Mouse (Mus musculus) right cerebral cortex, postnatal 25 days (tissue): Measurements from ENCODE around the gene Fgfr2.

Experiments
- DNase-seq: peaks from one replicate; pipeline ENCODE4 v3.0.0; 2022

Gene Fgfr2

GRCm38 (mm10) chr7:132767999-132768370, 355.2 kb downstream of the Fgfr2 start:
- DNase-seq, result no peak

- no peak for DNase-seq
Observed at GRCm38 (mm10) chr7:132767233-132767998, 355.7 kb downstream of the Fgfr2 start.

- DNase-seq, result no peak
Observed at GRCm38 (mm10) chr7:132766235-132766871, 356.8 kb downstream of the Fgfr2 start.

DNA sequence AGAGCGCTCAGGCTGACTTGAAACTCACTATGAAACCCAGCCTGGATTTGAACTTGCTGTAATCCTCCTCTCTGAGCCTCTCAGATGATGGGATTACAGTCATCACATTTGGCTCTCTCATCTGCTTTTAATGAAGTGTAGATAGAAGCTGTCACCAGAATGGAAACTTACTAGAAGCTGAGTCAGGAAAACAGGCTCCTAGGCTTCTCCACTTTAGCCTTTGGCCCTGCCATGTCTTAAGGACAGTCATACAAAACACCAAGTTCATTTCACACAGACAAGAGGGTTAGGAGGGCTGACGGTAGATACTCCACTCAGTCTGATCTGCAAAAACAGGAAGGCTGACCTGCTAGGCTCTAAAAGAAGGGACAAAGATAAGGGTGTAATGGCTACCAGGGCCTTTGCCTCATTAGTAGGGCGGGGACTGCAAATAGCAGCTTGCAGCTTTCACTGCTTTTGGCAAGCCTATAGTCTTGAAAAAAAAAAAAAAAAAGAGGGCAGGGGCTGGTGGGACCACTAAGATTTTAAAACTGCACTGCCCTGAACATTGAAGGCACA, 357.4 kb downstream of the Fgfr2 start:
- no peak for DNase-seq

GRCm38 (mm10) chr7:132764896-132765491, 358.2 kb downstream of the Fgfr2 start:
- no peak for DNase-seq

DNA sequence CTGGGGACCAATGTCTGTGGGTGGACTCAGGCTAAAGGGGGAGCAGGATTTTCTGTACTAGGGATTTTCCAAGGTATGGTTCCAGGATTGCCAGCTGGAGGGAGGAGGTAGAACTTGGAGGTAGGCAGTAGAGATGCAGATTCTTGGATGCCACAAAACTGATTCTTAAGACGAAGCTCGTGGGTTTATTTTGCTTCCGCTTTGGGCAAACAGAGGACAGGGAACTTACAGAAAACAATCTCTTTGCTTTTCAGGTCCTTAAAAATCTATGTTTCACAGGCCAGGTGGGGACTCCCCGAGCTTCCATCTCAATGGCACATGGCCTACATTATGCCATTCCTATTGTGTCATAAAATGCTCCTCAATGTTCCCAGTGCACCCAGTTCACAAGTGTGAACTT, 358.8 kb downstream of the Fgfr2 start:
- no peak for DNase-seq

DNA sequence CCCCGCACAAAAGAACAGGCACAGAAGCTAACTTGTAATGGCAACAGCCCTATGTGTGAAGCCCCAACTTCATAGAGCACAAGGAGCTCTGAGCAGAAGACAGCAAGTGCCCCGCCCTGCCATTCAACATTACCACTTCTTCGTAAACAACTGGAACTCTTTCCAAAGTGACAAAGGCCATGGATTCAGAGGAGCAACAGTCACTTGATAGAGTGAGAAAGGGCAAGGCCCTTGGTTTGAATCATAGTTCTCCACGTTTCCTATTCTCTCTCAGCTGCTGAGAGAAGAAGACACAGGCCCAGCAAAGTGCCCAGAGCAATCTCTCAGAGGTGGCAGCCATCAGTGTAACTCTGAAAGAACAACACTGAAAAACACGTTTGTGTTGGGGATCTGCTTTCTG, 359.2 kb downstream of the Fgfr2 start:
- DNase-seq, result no peak

- peak; percentile 48 for DNase-seq
Observed at GRCm38 (mm10) chr7:132763351-132763750, 359.8 kb downstream of the Fgfr2 start.

GRCm38 (mm10) chr7:132761409-132761808, 361.7 kb downstream of the Fgfr2 start:
- no peak for DNase-seq

DNA sequence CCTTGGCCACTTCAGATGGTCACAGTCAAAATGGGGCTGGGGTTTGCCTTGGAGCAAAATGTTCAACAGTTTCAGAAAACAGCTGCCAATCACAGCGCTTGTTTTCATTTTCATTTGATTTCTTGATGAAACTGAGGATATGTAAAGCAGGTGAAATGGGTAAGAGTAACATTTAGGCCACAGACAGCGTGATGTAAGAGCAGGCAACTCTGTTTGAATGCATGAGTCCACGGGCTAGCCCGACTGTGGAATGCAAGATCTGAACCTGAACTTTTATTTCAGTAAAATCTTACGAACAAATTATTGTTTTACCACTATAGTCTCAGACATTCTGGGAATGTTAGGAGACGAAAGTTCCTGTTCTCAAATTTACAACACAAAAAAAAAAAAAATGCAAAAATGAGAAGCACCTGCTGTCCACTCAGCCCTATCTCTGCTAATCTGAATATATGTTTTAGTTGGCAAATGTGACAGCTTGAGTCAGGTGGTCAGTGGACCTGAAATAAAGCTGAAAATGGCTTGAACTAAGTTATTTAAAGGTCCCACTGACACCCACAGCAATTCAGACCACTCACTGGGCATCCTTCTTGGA, 362.5 kb downstream of the Fgfr2 start:
- no peak for DNase-seq

GRCm38 (mm10) chr7:132759926-132760325, 363.2 kb downstream of the Fgfr2 start:
- DNase-seq, result no peak

DNA sequence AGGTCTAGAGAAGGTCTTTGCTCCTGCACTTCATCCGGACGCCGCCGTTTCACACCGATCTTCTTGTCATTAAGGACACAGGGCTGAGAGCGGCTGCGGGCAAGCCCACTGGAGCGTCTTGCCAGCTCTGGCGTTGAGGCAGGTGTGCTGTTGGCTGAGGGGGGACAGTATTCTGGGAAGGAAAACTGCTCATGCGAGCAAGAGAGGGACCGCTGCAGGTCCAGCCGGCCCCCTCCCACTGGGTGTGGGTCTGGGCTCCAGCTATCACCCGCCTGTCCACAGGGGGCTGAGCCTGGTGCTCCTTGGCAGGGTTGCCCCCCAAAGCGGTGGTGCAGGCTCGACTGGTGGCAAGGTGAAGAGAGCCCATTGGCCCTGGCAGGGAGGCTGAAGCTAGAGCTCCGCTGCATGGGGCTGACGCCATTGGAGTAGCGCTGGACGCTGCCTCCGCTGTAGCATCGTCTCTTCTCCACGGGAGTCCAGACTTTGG, 363.7 kb downstream of the Fgfr2 start:
- no peak for DNase-seq

GRCm38 (mm10) chr7:132758875-132759274, 364.3 kb downstream of the Fgfr2 start:
- no peak for DNase-seq

GRCm38 (mm10) chr7:132756325-132756724, 366.8 kb downstream of the Fgfr2 start:
- no peak for DNase-seq

DNA sequence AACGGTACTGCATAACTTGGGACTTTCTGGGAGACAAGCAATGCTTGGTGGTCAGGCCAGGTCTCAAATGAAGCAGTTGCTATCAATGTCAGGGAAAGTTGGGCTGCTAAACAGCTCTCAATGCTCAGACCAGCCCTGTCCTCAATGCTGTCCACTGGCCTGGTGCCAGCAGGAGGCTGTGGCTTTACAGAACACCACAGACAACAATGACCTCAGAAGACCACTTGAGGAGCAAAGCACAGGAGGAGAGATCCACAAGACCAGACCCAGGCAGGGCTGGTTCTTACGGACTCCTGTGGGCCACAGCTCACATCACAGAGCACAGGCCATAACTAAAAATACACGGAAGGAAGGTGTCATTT, 368.8 kb downstream of the Fgfr2 start:
- no peak for DNase-seq

- no peak for DNase-seq
Observed at GRCm38 (mm10) chr7:132753518-132754388, 369.4 kb downstream of the Fgfr2 start.

GRCm38 (mm10) chr7:132751716-132752115, 371.4 kb downstream of the Fgfr2 start:
- DNase-seq, result no peak

DNA sequence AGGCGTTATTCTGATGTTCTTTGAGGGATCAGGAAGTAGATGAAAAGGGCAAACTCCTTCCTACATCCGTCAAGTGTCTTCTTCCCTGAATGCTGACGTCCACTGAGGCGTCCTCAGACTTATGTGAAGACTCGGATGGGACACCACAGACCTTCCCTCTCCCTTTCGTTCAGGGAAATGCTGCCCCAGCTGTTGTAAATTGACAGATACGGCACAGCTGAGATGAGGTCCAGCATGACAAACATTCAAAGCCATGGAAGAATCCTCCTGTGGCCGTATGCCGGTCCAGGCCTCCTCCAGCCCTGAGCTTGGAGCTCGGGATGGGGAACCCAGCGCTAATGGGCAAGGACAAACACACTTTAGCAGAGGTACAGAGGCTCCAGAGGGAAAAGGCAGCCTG, 373.6 kb downstream of the Fgfr2 start:
- DNase-seq, result no peak

GRCm38 (mm10) chr7:132748076-132748769, 374.9 kb downstream of the Fgfr2 start:
- no peak for DNase-seq

- no peak for DNase-seq
Observed at GRCm38 (mm10) chr7:132747096-132747495, 376.1 kb downstream of the Fgfr2 start.

DNA sequence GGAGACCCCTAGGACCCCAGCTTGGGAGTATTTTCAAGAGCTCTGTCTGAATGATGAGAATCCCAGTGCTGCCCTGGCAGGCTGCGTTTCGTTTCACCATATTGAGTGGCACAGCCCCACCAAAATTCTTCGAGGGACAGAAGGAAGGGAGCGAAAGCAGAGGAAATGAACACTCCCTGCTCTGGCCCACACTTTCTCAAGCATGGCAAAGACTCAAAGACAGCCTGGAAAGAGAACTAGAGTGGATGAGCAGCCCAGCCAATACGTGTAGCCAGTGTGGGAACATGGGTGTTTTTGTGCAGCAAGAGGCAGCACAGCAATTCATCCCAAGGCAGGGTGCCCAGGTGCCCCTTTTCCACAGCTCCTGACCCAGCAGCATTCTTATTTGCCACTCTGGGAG, 380.2 kb downstream of the Fgfr2 start:
- no peak for DNase-seq

DNA sequence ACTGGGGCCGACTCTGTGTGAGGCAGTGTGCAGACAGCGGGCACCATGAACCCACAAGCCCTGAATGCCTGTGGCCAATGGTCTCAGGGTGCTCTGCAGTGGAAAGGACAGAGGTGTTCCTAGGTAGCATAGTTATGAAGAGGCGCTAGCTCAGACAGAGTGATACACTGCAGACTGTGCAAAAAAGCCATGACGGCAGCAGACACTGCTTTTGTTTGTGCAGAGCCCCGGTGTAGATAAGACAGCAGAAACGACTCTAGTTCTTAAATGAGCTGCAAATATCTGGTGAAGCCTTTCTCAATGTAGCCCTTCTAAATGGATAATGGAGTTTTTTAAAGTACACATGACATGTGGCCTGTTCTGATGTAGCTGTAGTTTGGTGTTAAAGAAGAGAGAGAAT, 383.3 kb downstream of the Fgfr2 start:
- DNase-seq, result no peak
